Mouse (Mus musculus): ENCODE results near the gene Dock4.
"Not testable (repeated sequence)": the region's sequence is repeated elsewhere in the genome, so short reads cannot be mapped to it uniquely, and the experiment has no call there.

Gene Dock4

DNA sequence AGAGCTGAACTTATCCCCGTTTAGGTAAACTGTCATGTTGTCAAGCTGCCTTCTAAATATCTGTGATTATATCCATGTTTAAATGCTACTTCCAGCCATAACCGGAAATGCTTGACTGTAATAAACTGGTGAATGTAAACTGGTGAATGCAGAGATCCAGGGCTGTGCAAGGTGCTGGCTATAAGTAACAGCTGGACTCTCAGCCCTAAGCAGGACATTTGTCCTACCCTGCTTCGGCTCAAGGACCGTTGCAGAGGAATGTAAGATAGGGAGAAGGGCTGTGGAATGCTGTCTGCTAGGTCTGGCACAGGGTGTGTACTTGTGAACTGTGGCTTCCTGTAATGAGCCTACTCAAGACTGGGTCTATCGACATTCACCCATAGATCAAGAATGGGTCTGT is 377.9 kb downstream of the Dock4 start:
- no peak for DNase-seq (ENCODE audit: low read depth, low spot score)

DNA sequence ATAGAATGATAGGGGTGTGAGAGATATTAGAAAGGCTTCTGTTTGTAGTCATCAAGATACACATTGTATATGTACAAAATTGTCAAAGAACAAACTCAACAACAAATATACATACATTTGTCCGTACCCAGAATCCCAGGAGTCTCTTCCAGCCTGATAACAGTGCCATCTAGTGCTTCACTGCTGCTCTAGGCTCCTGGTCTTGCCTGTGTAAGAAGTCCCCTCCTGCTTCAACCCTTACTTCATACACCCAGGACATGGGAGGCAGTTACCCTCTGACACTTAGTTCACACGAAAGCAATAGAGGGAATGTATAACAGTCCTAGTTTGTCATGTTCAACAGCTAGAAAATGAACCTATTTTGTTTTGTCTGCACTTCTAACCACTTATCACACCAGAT is 378.5 kb downstream of the Dock4 start:
- DNase-seq (ENCODE audit: low read depth, low spot score), result no peak

DNA sequence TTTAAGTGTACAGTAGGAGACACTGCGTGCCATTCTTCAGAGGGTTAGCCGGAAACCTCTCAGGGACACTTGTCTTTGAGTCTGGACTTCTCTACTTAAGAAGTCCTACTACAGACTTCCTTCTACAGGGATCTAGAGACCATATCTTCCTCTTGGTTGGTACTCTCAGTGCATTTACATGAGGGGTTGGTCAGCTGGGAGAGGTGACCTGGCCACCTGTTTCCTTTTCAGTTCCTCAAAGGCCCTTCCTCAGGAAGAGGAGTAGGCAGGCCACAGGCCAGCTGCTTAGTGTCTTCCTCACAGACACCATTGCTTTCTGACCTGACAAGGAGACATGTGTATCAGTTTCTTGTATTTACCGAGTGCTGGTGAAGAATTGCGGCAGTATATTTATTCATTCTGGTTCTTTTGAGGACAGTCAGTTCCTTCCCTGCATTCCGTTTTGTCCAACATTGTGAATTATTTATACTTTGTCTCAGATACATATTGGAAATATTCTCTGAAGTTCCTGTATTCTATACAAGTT is 380.2 kb downstream of the Dock4 start:
- no peak for DNase-seq (ENCODE audit: low read depth, low spot score)

DNA sequence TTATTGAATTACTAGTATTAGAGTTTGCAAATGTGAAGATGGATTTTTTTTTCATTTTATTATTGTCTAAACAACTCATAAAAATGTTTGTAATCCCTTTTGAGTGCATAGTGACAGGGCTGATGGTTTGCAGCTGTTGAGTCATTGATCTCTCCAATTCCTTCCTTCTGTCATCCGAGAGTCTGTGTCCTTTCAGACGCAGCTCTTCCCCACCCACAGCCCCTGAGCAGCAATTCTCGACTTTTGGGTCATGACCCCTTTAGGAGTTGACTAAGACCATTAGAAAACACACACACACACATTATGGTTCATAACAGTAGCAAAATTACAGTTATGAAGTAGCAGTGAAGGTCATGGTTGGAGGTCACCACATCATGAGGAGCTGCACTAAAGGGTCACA is 380.7 kb downstream of the Dock4 start:
- no peak for DNase-seq (ENCODE audit: low read depth, low spot score)

DNA sequence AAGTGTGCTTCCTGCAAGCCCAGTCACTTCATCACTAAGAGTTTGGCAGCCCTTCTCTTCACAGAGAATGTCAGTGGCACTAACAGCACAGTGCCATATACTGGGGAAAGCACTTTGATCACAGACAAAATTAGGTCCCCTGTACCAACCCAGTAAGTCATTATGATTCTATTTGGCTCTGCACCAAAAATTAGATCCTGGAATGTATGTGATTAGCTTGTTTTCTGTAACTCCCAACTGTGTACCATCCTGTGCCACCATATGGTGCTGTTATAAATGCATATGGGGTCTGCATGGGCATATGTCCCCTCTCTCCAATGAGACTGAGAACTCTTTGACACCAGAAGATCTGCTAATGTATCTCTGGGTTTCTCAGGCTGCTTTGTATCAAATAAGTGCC is 382.3 kb downstream of the Dock4 start:
- no peak for DNase-seq (ENCODE audit: low read depth, low spot score)

DNA sequence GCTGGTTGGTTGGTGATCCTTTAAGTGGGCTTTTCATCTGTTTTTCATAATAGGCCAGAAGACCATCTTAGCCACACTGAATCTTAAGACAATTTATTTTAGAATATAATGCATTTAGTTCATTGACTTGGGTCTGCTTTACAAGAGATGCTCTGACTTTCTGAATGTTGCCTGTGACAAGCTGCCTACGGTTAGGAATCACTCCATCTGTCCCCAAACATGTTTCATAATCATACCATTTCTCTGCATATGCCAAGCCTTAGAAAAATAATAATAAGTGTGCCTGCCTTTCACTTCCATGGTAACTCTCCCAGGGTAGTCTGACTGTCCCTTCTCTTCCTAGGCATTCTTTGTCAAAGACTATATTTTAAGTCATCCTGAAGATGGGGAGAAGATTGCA is 383.5 kb downstream of the Dock4 start:
- DNase-seq (ENCODE audit: low read depth, low spot score), result no peak

DNA sequence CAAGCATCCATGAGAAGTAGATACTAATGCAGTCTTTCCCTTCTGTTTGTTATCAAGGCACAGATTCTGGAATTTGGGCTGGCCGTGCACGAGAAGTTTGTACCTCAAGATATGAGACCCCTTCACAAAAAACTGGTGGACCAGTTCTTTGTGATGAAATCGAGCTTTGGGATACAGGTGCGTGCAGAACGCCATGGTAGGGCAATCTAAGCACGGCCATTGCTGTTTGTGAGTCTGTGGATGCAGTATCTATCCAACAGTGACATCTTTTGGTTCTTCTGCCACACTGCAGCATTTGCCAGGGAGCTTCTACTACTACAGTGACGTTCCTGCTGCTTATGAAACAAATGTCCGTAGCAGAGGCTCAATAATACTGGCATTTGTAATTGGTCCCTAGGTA is 386.4 kb downstream of the Dock4 start:
- DNase-seq (ENCODE audit: low read depth, low spot score), result no peak

DNA sequence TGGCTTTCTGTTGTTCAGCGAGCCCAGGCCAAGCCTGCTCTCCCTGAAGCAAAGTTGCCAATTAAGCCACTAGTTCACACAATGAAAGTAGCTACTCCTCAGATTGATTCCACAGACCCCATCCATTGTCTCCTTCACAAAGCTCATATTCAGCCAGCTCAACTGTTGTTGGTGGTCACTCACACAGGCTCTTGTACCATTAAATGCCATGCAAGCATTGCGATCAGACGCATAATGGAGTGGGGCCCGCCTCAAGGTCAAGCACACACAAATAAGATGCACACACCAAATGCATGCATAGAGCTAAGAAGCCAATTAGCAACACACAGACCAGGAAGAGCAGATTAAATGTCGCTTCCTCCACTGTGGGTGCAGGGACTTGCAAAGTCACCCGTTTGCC is 391.2 kb downstream of the Dock4 start:
- DNase-seq (ENCODE audit: low read depth, low spot score), result no peak

DNA sequence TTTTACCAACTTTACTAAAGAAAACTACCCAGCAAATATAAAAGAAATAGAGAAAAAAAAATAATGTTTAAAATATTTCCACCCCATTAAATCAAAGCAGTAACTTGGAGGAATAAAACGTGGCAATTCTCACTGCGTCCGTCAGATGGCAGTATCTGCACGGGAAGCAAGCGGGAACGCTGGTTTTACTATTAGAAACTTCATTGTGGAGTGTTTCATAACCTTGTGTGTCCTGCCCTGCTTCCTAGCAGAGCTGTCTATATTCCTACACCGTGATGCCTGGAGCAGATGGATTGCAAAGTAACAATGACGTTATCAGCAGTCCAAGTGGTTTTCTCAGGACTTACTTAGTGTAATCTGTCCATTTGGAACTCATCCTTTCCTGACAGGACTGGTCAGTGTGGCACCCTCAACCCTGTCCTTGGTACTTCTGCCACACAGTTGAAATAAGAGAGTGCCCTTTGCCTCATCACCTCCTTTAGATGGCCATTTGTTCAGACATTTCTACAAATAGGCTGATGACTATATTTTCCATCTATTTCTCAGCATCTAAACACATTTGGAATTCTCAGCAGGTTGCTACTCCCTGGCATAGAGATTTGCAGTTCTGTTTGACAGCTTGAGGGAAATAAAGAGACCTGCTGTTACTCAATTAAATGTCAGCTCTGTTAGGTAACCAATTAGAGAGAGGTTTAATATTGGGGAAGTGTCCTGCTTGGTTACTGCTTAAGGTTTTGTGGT is 392.0 kb downstream of the Dock4 start:
- peak; percentile 74 for DNase-seq (ENCODE audit: low read depth, low spot score)

DNA sequence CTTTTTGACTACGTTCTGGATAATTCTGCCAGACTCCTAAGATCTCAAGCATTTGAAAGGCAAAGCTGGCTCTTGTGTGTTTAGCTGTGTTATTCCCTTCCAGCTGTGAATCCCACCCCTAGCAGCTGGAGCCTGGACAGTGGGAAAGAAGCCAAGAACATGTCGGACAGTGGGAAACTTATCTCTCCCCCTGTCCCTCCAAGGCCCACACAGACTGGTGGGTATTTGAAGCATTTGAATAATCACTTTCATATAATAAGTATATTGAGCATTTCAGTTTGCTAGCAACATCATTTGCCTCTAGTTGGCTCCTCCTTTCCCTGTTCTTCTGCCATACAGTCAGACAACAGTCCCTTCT is 392.6 kb downstream of the Dock4 start:
- DNase-seq (ENCODE audit: low read depth, low spot score), result no peak

DNA sequence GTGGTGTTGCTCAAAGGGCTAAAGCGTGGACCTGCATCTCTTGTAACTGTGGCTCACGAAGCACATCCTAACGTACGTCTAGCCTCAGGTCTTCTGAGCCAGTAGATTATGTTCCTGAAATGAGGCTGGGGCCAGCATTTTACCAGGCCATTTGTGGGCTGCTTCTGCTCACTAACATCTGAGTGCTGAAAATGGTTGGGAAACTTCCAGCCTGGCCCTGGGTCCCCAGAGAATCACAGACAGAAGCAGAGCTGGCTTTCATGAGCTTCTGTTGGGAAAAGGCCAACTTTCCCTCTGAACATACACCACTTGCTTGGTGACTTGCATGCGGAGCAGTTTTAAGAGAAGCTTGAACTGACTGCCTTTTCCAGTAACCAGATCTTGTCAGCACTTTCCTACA is 393.2 kb downstream of the Dock4 start:
- DNase-seq (ENCODE audit: low read depth, low spot score), result no peak

DNA sequence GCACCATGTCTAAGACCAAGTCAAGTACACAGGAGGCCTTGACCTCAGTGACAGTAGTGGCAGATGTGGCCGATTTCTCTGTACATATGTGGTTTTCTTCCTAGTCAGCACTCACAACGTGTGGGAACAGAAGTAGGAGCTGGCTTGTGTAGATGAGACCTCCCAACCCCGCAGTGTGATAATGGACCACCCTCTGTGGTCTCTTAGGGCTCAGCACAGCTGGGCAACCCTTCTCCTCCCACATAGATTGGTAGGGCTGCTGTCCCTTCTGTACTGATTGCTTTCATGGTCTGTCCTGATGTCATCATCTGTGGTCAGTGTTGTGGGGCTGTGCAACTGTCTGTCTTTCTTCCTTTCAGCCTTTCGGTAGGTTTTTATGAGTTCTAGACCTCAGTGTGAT is 394.1 kb downstream of the Dock4 start:
- DNase-seq (ENCODE audit: low read depth, low spot score), result no peak

DNA sequence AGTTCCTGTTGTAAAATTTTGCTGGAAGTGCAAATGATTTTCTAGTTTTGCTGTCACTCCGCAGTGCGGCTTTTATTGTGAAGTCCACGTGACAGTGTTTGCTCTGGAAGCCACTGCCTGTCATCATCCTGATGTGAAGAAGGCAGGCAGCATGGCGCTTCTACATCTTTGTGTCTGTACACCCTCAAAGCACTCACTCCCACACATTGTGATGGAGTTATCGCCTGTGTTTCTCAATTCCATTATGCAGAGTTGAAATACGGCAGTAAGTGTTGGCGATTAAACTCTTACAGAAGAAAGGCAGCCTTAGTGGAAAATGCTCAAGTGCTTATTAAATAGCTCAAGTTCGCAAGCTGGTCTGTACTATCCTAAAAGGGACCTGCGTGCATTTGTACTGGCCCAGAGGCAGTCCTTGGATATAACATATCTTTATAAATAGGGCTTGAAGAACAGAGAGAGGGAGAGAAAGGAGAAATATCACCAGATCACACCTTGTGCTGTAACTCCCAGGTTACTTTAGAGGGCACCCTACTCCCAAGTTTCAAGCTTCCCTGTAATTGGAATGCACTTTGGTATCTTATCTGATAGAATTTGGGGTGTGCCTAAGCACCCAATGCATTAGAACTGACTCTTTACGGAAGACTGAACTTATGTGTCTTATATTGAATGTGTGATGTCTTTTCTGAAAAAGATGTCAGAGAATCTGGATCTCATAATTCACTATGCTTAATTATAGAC is 396.7 kb downstream of the Dock4 start:
- peak; percentile 50 for DNase-seq (ENCODE audit: low read depth, low spot score)

DNA sequence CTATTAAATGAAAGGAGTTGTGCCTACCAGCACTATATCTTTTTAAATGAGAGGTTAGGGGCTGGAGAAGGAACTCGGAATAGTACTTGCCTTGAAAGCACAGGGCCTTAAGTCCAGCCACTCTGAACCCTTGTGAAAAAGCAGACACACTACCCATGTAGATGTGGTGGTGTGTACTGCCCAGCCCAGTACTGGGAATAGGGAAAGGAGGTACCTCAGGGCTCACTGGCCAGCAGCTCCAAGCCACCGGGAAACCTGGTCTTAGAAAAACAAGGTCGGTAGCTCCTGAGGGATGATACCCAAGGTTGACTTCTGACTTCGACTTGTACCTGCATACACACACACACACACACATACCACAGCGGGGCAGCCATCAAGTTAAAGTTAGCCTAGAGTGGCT is 397.2 kb downstream of the Dock4 start:
- DNase-seq (ENCODE audit: low read depth, low spot score), result no peak

DNA sequence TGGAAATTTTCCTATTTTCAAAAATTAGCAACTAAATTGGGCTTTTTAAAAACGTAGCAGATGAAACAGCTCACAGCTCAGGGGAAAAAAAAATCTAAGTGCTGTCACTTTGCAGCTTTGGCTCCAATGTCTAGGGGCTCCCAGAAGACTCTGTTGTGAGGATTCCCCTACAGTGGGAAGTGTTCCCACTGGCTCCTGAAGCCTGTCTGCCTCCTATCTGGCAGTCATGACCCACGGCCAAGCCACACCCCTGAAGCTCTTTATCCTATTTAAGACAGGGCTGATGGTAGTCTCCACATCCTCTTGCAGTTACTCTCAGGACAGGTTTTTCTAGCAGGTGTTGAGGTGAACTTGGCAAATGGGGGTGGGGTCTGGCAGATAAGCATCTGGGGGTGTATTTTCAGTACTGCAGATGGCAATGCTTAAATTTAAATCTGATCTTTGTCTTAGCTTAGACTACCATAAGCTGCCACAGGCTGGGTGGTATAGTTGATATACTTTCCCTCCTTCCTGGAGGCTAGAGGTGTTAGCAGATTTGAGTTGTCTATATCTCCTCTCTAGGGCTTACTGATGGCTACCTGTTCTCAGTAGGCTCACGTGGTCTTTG is 397.8 kb downstream of the Dock4 start:
- no peak for DNase-seq (ENCODE audit: low read depth, low spot score)

DNA sequence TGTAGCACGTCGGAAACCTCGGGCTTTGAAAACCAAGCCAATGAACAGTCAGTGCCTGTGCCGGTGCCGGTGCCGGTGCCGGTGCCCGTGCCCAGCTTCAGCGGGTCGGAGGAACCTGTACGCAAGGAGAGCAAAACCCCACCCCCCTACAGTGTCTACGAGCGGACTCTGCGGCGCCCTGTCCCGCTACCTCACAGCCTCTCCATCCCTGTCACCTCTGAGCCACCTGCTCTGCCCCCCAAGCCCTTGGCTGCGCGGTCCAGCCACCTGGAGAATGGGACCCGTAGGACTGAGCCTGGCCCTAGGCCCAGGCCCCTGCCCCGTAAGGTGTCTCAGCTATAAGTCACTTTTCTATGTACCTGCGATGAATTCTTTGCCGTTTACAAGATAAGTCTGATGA is 398.6 kb downstream of the Dock4 start:
- DNase-seq (ENCODE audit: low read depth, low spot score), result no peak

DNA sequence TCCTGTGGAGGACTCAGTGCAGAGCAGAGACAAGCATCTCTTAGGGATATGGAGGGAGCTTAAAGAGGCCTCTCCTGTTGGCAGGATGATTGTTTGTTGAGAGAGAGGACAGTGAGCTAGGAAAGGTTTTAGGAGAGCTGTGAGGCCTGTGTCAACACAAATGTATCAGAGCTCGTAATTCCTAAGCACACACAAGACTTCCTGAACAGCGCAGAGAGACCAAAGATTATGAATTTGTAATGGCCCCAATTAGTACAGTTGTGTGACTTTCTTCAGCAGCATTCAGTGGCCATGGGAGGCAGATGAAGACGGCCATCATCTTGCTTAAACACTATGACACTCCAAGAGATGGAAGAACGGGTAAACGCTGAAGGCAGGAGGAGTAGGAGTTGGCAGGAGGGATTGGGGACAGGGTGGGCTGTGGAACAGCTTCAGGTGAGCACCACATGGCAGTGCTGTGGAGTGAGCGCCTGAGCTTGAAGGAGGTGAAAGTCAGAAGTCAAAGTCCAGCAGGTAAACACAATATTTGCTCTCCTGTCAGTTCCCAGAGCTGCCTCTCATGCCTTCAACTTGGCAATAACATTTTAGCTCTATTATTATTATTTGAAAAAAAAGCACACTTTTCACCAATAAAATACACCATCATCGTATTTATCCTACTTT is 409.1 kb downstream of the Dock4 start:
- DNase-seq (ENCODE audit: low read depth, low spot score), result no peak

DNA sequence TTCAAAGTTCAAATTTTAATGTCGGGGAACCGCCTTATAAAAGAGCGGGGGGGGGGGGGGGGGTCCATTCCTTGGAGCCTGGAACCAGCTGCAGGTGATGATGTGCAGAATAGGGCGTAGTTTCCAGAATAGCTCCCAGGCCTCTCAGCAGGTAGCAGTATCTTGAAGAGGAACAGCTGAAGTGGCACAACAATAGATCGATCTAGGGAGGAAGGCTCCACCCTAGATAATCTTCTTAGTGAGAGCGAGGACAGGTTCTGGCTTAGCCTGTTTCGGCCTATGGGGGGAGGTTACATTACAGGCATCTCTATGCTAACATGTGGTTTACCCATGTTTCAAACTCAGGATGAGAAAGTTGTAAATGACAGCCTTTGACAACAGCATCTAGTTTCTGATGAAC is 411.7 kb downstream of the Dock4 start:
- DNase-seq (ENCODE audit: low read depth, low spot score), result no peak

DNA sequence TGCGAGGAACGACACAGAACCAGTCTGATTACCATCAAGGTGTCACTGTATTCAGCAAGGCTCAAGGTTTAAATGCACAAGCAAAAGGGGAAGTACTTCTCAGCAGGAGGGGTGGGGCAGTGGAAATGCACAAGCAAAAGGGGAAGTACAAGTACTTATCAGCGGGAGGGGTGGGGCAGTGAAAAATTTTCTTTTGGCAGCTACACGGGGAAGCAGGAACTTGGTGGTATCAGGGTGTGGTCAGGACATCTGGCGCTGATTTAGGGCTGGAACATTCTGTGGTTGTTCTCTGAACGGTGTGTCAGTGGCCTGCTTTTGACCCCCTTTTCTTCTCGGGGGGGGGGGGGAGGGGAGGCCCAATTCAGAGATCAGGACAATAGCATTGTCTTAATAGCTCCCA is 413.0 kb downstream of the Dock4 start:
- not testable (repeated sequence) for DNase-seq (ENCODE audit: low read depth, low spot score)

DNA sequence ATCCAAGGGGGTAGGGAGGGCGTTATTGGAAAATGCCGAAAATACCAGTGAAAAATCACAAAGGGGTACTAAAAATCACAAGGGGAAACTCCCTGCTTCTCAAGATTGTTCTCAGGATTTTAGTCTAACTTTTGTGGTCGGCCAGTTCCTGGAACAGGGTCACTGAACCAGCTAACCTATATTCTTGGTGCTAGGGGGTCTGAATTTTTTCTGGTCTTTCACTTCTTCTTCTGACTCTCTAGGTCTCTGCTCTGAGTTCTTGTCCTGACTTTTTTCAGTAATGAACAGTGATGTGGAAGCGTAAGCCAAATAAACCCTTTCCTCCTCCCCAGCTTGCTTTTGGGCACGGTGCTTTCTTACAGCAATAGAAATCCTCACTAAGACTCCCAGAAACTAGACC is 424.6 kb downstream of the Dock4 start:
- no peak for DNase-seq (ENCODE audit: low read depth, low spot score)

DNA sequence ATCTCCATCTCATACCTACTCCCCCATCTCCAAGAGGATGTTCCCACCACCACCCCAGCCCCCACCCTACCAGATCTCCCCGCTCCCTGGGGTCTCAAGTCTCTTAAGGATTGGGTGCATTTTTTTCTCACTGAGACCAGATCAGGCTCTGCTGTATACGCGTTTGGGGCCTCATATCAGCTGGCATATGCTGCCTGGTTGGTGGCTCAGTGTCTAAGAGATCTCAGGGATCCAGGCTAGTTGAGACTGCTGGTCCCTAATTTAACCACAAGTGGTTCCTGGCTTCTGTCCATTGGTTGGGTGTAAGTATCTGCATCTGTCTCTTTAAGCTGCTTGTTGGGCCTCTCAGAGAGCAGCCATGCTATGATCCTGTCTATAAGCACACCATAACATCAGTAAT is 427.0 kb downstream of the Dock4 start:
- no peak for DNase-seq (ENCODE audit: low read depth, low spot score)

DNA sequence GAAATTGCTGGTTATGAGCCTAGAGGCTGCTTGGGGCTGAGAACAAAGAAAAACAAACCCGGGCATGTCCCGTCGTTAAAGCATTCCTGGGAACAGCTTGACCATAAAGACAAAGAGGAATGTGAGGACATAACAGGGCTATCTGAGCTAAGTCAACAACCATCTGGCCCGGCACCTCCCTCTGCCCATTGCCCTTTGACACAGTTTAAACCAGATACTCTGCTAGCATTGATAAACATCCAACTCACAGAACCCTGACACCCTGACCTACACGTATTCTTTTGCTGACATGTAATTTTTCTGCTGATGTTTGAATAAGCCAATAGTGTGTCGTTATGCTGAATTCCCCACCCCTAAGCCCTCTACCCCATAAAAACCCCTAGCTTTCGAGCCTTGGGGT is 427.5 kb downstream of the Dock4 start:
- not testable (repeated sequence) for DNase-seq (ENCODE audit: low read depth, low spot score)

Measured in telencephalon, adult 2 months (tissue).